Mouse (Mus musculus) embryonic stem cell, embryonic (primary cell): ENCODE data around the gene Mettl21c.

ENCODE experiments used
- CTCF ChIA-PET, 4 experiments: fragments of 300-600 bp in 2 of 4; fragments of 350-600 bp in 2 of 4; sonication (Branson Sonifier 250); formaldehyde crosslinking; loops; one replicate each; lab custom pipeline; 2022; ENCODE audit warnings: inconsistent platforms in 2 of 4; lab: Charles Lee
- POLR2A ChIA-PET, 4 experiments: fragments of 300-600 bp in 2 of 4; fragments of 350-600 bp in 2 of 4; sonication (Branson Sonifier 250); formaldehyde crosslinking; loops; one replicate each; lab custom pipeline; 2022; ENCODE audit warnings: antibody characterized with exemption in 4 of 4, inconsistent platforms in 1 of 4; lab: Charles Lee

Mettl21c gene

GRCm38 (mm10) chr1:43966756-43967155 is 53.1 kb downstream of the Mettl21c start:
- ChIA-PET CTCF (interaction anchor here in 2 of 4 experiments (0.6 to 1.1 kb wide), 4 partner anchors 8 to 47 kb away, joined by 3 to 5 read pairs (median 4); no protein-coding TSS in a partner anchor), POLR2A (interaction anchor here in 3 of 4 experiments (0.6 to 1.6 kb wide), 8 partner anchors 8 to 135 kb away, joined by 3 to 6 read pairs (median 4); partner anchors contain the start of genes Tex30 (in 1 of the 3) and Tpp2 (in 1 of the 3))

- POLR2A ChIA-PET = interaction anchor here in 1 of 4 experiments (0.6 kb wide), 2 partner anchors 43 to 864 kb away, joined by 3 to 5 read pairs; no protein-coding TSS in a partner anchor
- CTCF ChIA-PET = interaction anchor here in 1 of 4 experiments (0.6 kb wide), 1 partner anchor 220 kb away, joined by 3 read pairs; no protein-coding TSS in a partner anchor
Measured at GRCm38 (mm10) chr1:43964381-43964780, 55.5 kb downstream of the Mettl21c start.
